Mouse (Mus musculus): Measurements from ENCODE around the gene Epx.

The Epx gene

DNA sequence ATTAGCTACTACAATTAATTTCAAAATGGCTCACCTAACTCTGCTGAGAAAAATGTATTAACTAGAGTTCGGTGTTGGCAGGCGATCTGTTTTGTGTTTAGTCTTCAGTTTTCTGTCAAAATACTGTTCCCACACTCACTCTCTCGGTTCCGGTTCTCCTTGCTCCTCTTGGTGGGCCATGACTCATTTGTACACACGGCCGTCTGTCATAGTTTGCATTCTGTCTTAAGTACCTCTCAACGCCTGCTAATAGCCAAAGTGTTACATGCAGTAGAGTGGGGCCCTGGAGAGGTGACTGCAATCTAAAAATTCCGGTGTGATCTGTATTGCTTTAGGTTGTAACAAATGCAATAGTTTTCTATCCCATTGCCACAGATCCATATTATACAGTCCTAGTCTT lies 34.7 kb downstream of the Epx start:
- DNase-seq (ENCODE audit: low spot score in 2 of 2) = no peak

DNA sequence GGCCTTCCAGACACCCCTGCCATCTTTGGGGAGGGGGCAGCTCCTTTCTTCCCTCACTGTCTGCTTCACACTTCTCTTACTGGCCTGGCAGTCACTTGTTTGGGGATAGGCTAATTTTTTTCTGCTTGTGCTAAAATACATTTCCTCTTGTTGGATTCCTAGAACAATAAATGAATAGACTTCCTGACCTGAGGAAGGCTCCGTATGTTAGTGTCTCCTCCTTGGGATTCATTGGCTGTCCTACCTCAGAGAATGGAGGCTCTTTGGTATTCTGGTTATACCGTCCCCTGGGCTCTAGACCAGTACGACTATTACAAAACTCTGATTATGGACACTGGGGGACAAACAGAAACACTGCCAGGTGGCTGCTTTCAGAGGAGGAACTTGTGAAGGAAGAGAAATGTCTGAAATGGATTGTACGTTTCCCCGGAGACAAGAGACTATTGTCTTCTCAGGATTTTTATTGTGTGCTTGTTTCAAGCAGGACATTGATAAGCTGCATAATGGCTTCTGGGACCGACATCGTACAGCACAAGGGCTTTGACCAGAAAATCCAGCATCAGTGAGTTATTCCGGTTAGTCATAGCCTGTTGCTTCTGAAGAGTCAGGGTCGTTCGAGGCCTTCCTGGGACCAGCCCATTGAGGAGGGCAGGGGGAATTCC lies 47.0 kb downstream of the Epx start, which contains the start of gene Lpo:
Gene Lpo, minus strand, starts transcription at position 51 of the 662 bp plus-strand sequence.
- no peak for DNase-seq (ENCODE audit: low spot score in 2 of 2)

DNA sequence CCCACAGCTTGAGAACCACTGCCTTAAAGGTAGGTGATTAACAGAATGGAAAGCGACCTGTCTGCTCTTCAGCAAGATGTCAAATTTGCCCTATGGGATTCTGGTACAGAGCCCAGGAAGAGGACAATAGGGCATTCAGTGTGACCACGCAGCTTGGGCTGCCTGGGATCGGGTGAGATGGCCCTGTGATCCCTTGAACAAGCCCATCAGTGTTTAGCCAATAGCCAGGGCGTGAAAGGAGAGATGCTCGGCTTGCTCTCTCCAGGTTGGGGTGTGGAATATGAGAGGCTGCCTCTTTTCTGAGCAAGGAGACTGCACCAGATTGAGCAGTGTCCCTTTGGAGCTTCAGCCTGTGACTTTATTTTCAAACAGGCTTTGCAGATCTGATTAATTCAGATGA lies 53.8 kb downstream of the Epx start:
- DNase-seq (ENCODE audit: low spot score in 2 of 2) = no peak

DNA sequence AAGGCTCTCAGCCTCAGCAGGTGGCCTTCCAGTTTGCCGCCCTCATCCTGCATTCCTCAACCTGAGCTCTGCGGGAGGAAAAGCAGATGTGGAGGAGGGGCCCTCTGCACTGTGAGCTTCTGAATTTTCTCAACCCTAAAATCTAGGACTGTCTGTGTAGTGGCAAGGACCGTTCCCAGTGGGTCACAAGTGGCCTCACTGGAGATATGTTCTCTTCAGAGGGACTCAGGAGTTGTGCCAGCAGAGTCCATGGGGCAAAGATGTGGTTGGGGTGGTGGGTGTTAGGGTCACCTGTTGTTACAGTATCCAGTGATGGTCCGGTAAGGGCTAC lies 57.9 kb downstream of the Epx start:
- no peak for DNase-seq (ENCODE audit: low spot score in 2 of 2)

DNA sequence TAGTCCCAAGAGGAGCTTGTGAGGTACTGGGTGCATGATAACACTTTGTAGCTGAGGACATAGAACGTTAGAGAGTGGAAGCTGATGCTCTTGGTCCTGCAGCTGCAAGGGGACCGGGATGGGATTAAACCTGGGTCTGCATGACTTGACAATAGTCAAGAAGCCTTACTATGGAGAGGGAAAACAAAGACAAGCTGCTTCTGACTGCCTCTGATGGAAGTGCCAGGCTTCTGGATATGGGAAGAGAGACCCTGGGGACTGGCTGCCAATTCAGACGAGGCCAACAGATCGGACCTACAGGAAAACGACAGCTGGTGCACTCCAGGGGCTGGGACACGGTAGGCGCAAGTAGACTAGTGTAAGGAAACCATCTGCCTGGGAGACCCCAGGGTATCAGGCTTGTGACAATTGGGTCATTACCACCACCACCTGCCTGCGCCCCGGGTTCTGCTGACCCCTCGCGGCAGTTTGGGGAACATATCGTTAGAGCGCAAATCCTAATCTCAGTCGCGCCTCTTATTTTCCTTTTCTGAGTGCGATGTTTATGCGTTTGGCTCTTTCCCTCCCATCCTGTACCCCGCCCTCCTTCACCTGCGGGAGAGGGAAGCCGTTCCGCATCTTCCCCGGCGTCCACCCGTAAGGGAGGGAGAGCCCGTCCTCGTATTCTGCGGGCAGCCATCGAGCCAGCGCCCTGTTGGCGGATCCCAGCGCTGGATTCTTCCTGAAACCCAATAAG lies 58.5 kb downstream of the Epx start:
- no peak for DNase-seq (ENCODE audit: low spot score in 2 of 2)

DNA sequence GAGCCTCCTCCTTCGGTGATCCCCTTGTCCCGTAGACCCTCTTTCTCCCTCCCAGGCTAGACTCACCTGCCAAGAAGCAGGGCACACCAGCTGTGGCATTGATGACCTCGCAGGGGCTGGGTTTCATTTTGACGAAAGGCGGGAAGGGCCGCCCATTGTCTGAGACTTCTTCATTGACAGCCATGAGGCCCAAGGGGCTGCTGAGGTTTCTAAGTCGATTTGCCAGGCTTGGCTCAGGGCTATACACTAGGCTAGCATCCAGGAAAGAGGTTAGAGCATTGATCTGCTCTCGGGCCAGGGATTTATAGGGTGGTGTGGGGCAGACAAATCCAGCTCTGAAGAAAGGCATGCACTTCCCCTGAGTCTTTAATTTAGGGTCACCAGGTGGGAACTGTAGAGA lies 60.5 kb downstream of the Epx start:
- no peak for DNase-seq (ENCODE audit: low spot score in 2 of 2)
